Mouse (Mus musculus): ENCODE data around the gene Fbxw9. TPM values are rescaled to one million over a fixed set of nuclear protein-coding genes. Genes with fewer than 3 reads are reported as not detected.

The Fbxw9 gene
- polyA plus RNA-seq, 1 experiment = 52.5 TPM

DNA sequence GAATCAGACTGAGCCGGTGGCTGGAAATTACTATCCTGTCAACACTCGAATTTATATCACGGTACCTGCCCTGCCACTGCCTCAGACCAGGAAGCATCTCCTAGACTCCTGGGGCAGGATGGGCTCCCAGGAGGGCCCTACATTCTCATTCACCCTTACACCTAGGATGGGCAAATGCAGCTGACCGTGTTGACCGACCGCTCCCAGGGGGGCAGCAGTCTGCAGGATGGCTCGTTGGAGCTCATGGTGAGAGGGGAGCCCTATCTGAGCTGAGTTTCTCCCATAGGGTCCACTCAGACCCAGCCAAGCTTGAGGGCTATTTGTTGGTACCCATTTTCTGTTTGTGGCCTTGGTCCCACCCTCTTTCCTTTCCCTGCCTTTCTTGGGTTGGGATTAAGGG is 35.7 kb downstream of the Fbxw9 start:
- Histone ChIP-seq H3K4me1 (ENCODE audit: control insufficient read depth, insufficient read depth, insufficient read length, low read length) (no peaks in the 10 kb centered on the region), H3K27ac (ENCODE audit: insufficient read depth, low read depth, low read length) (no peak overlapping the region), H3K27me3 (ENCODE audit: control insufficient read depth, insufficient read depth, low read length) (no peaks in the 10 kb centered on the region), H3K4me3 (ENCODE audit: low read depth, low read length) (no peak overlapping the region), H3K36me3 (ENCODE audit: control insufficient read depth, insufficient read depth, low read length) (peaks cover 55% of the 10 kb centered on the region)
- TF ChIP-seq CTCF (IDR thresholded peaks at IDR 0.05; ENCODE audit: extremely low read depth, insufficient read length, insufficient replicate concordance, low read depth, low read length) (no peak), POLR2A (IDR thresholded peaks at IDR 0.05; ENCODE audit: low read depth, low read length) (no peak)
- 95% methylated on average over 7 of the region's 7 CpGs for WGBS

DNA sequence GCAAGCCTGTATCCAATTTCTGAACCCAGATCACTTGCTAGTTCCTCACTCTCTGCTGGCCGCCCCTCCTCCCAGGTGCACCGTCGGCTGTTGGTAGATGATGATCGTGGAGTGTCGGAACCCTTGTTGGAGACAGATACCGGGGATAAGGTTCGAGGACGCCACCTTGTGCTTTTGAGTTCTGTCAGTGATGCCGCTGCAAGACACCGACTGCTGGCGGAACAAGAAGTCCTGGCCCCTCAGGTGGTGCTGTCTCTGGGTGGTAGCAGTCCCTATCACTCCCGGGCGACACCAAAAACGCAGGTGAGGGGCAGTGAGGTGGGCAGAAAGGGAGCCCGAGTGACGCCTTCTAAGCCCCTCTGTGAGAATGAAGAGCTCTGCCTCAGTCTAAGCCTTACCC is 36.3 kb downstream of the Fbxw9 start:
- TF ChIP-seq POLR2A (IDR thresholded peaks at IDR 0.05; ENCODE audit: low read depth, low read length) = no peak
- no peak for TF ChIP-seq CTCF (IDR thresholded peaks at IDR 0.05; ENCODE audit: extremely low read depth, insufficient read length, insufficient replicate concordance, low read depth, low read length)
- peaks cover 50% of the 10 kb centered on the region for H3K36me3 ChIP-seq (ENCODE audit: control insufficient read depth, insufficient read depth, low read length)
- no peak overlapping the region for H3K4me3 ChIP-seq (ENCODE audit: low read depth, low read length)
- WGBS = 95% methylated on average over 16 of the region's 16 CpGs
- no peak overlapping the region for H3K27ac ChIP-seq (ENCODE audit: insufficient read depth, low read depth, low read length)
- H3K27me3 ChIP-seq (ENCODE audit: control insufficient read depth, insufficient read depth, low read length) = no peaks in the 10 kb centered on the region
- H3K4me1 ChIP-seq (ENCODE audit: control insufficient read depth, insufficient read depth, insufficient read length, low read length) = no peaks in the 10 kb centered on the region

DNA sequence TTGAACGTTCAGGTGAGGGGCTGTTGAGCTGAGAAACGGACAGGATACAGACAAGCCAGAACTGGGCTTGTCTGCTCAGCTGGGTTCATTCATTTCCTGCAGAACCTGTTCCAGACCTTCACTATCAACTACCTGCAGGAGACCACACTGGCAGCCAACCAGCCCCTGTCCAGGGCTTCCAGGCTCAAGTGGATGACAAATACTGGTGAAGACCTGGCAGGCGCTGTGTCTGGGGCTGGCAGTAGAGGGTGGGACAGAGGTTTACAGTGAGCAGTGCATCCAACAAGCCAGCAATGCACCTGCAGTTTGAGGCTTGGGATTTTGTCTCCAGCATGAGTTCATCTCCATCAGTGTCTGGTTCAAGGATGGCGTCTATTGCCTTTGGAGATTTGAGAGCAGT is 37.0 kb downstream of the Fbxw9 start:
- WGBS = 85% methylated on average over 4 of the region's 4 CpGs
- H3K27me3 ChIP-seq (ENCODE audit: control insufficient read depth, insufficient read depth, low read length) = no peaks in the 10 kb centered on the region
- no peaks in the 10 kb centered on the region for H3K4me1 ChIP-seq (ENCODE audit: control insufficient read depth, insufficient read depth, insufficient read length, low read length)
- TF ChIP-seq POLR2A (IDR thresholded peaks at IDR 0.05; ENCODE audit: low read depth, low read length) = no peak
- no peak for TF ChIP-seq CTCF (IDR thresholded peaks at IDR 0.05; ENCODE audit: extremely low read depth, insufficient read length, insufficient replicate concordance, low read depth, low read length)
- H3K4me3 ChIP-seq (ENCODE audit: low read depth, low read length) = no peak overlapping the region
- H3K36me3 ChIP-seq (ENCODE audit: control insufficient read depth, insufficient read depth, low read length) = peaks cover 45% of the 10 kb centered on the region
- H3K27ac ChIP-seq (ENCODE audit: insufficient read depth, low read depth, low read length) = no peak overlapping the region

DNA sequence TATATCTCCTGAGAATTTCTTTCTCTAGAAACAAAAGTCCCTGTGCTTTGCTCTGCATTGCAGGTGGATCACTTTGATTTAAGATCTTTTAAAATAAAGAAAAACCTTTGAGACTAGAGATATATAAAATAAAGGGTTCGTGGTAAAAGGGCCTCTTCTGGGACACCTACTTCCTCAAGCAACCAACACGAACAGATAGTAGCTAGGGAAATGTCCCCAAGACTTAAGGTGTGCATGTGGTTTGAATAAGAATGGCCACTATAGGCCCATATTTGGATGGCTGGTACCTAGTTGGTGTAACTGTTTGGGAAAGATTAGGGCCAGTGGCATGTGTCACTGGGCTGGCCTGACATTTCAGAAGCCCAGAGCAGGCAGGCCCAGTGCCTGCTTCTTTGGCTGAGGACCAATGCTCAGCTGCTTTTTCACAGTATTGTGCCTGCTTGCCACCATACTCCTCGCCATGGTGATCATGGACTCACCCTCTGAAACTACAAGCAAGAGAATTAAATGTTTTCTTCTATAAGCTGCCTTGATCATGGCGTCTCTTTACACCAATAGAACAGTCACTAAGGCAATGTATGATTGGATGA is 40.3 kb downstream of the Fbxw9 start:
- Histone ChIP-seq H3K27me3 (ENCODE audit: control insufficient read depth, insufficient read depth, low read length) (no peaks in the 10 kb centered on the region), H3K4me3 (ENCODE audit: low read depth, low read length) (no peak overlapping the region), H3K36me3 (ENCODE audit: control insufficient read depth, insufficient read depth, low read length) (peaks cover 27% of the 10 kb centered on the region), H3K4me1 (ENCODE audit: control insufficient read depth, insufficient read depth, insufficient read length, low read length) (no peaks in the 10 kb centered on the region), H3K27ac (ENCODE audit: insufficient read depth, low read depth, low read length) (no peak overlapping the region)
- 78% methylated on average over 4 of the region's 4 CpGs for WGBS
- no peak for TF ChIP-seq POLR2A (IDR thresholded peaks at IDR 0.05; ENCODE audit: low read depth, low read length)

DNA sequence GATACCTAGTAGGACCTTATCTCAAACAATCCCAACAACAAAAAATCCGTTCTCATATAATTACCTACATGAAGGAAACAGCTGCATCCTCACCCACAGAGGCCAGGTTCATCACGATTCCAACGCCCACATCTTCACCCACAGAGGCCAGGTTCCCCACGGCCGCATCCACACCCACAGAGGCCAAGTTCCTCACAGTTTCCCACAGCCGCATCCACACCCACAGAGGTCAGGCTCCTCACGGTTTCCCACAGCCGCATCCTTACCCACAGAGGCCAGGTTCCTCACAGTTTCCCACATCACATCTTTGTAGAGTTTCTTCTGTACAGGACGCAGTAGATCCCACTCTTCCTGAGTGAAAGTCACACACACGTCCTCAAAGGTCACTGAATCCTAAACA is 53.4 kb downstream of the Fbxw9 start:
- WGBS = 93% methylated on average over 10 of the region's 10 CpGs
- Histone ChIP-seq H3K4me3 (ENCODE audit: low read depth, low read length) (no peak overlapping the region), H3K27me3 (ENCODE audit: control insufficient read depth, insufficient read depth, low read length) (no peaks in the 10 kb centered on the region), H3K36me3 (ENCODE audit: control insufficient read depth, insufficient read depth, low read length) (peaks cover 21% of the 10 kb centered on the region), H3K27ac (ENCODE audit: insufficient read depth, low read depth, low read length) (no peak overlapping the region), H3K4me1 (ENCODE audit: control insufficient read depth, insufficient read depth, insufficient read length, low read length) (no peaks in the 10 kb centered on the region)
- TF ChIP-seq POLR2A (IDR thresholded peaks at IDR 0.05; ENCODE audit: low read depth, low read length) = no peak
- no peak for TF ChIP-seq CTCF (IDR thresholded peaks at IDR 0.05; ENCODE audit: extremely low read depth, insufficient read length, insufficient replicate concordance, low read depth, low read length)

DNA sequence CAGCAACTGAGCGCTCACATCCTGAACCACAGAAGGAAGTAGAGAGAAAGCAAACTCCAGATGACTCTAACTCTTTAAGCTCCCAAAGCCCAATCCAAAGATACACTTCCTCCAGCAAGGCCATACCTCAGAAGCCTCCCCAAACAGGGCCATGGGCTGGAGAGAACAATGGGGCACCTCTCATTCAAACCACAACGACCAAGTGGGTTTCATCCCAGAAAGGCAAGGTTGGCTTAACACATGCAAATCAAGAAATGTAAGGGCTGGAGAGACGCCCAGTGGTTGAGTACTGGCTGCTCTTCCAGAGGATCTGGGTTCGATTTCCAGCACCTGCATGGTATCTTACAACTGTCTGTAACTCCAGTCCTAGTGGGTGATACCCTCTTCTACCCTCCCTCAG is 55.6 kb downstream of the Fbxw9 start:
- TF ChIP-seq POLR2A (IDR thresholded peaks at IDR 0.05; ENCODE audit: low read depth, low read length) (no peak), CTCF (IDR thresholded peaks at IDR 0.05; ENCODE audit: extremely low read depth, insufficient read length, insufficient replicate concordance, low read depth, low read length) (no peak)
- Histone ChIP-seq H3K27me3 (ENCODE audit: control insufficient read depth, insufficient read depth, low read length) (no peaks in the 10 kb centered on the region), H3K36me3 (ENCODE audit: control insufficient read depth, insufficient read depth, low read length) (peaks cover 8% of the 10 kb centered on the region), H3K27ac (ENCODE audit: insufficient read depth, low read depth, low read length) (no peak overlapping the region), H3K4me1 (ENCODE audit: control insufficient read depth, insufficient read depth, insufficient read length, low read length) (no peaks in the 10 kb centered on the region), H3K4me3 (ENCODE audit: low read depth, low read length) (no peak overlapping the region)
- 85% methylated on average over 4 of the region's 4 CpGs for WGBS

Other genes with a start within 250 kb of the Fbxw9 start
- gene Dand5, start 237.2 kb upstream of the Fbxw9 start, polyA plus RNA-seq (2012; rRNA removed) = 0.98 and 2.1 TPM in 2 replicates
- 50.5 and 64.1 TPM in 2 replicates for gene Gadd45gip1, start 228.5 kb upstream of the Fbxw9 start, polyA plus RNA-seq (2012; rRNA removed)
- 26.4 and 47.5 TPM in 2 replicates for gene Rad23a, start 219.4 kb upstream of the Fbxw9 start, polyA plus RNA-seq (2012; rRNA removed)
- gene Calr, start 213.1 kb upstream of the Fbxw9 start, polyA plus RNA-seq (2012; rRNA removed) = 82.6 and 120 TPM in 2 replicates
- 20.2 and 29.1 TPM in 2 replicates for gene Farsa, start 203.1 kb upstream of the Fbxw9 start, polyA plus RNA-seq (2012; rRNA removed)
- gene Syce2, start 187.9 kb upstream of the Fbxw9 start, polyA plus RNA-seq (2012; rRNA removed) = 0.60 and 2.1 TPM in 2 replicates
- gene Gcdh, start 166.1 kb upstream of the Fbxw9 start, polyA plus RNA-seq (2012; rRNA removed) = 32.5 and 53.2 TPM in 2 replicates
- 0.30 and 0.38 TPM in 2 replicates for gene Klf1, start 158.1 kb upstream of the Fbxw9 start, polyA plus RNA-seq (2012; rRNA removed)
- 4.1 and 5.9 TPM in 2 replicates for gene Dnase2a, start 151.5 kb upstream of the Fbxw9 start, polyA plus RNA-seq (2012; rRNA removed)
- gene Mast1, start 122.7 kb upstream of the Fbxw9 start, polyA plus RNA-seq (2012; rRNA removed) = 0.50 and 0.71 TPM in 2 replicates
- 0.15 TPM in 1 of 2 replicates, not detected in the other for gene Rtbdn, start 113.1 kb upstream of the Fbxw9 start, polyA plus RNA-seq (2012; rRNA removed)
- 3.2 TPM in 1 of 2 replicates, not detected in the other for gene Gm49661, start 90.6 kb upstream of the Fbxw9 start, polyA plus RNA-seq (2012; rRNA removed)
- 70.6 and 141 TPM in 2 replicates for gene Prdx2, start 90.5 kb upstream of the Fbxw9 start, polyA plus RNA-seq (2012; rRNA removed)
- 14.5 and 29.1 TPM in 2 replicates for gene Rnaseh2a, start 90.3 kb upstream of the Fbxw9 start, polyA plus RNA-seq (2012; rRNA removed)
- gene Junb, start 81.3 kb upstream of the Fbxw9 start, polyA plus RNA-seq (2012; rRNA removed) = 122 and 329 TPM in 2 replicates
- 26.3 and 56.9 TPM in 2 replicates for gene Hook2, start 69.5 kb upstream of the Fbxw9 start, polyA plus RNA-seq (2012; rRNA removed)
- 0.33 TPM in 1 of 2 replicates, not detected in the other for gene Best2, start 45.5 kb upstream of the Fbxw9 start, polyA plus RNA-seq (2012; rRNA removed)
- 71.8 and 128 TPM in 2 replicates for gene Asna1, start 34.8 kb upstream of the Fbxw9 start, polyA plus RNA-seq (2012; rRNA removed)
- 82.6 and 135 TPM in 2 replicates for gene Trir, start 33.2 kb upstream of the Fbxw9 start, polyA plus RNA-seq (2012; rRNA removed)
- 19.8 and 32.0 TPM in 2 replicates for gene Tnpo2, start 23.1 kb upstream of the Fbxw9 start, polyA plus RNA-seq (2012; rRNA removed)
- 1.4 TPM in 1 of 2 replicates, not detected in the other for gene Gm5741, start 7.9 kb downstream of the Fbxw9 start, polyA plus RNA-seq (2012; rRNA removed)
- gene Dhps, start 11.7 kb downstream of the Fbxw9 start, polyA plus RNA-seq (2012; rRNA removed) = 34.8 and 47.2 TPM in 2 replicates
- 66.0 and 79.1 TPM in 2 replicates for gene Wdr83os, start 20.7 kb downstream of the Fbxw9 start, polyA plus RNA-seq (2012; rRNA removed)
- gene Wdr83, start 21.3 kb downstream of the Fbxw9 start, polyA plus RNA-seq (2012; rRNA removed) = 13.4 and 26.8 TPM in 2 replicates
- 28.8 and 38.1 TPM in 2 replicates for gene Man2b1, start 23.2 kb downstream of the Fbxw9 start, polyA plus RNA-seq (2012; rRNA removed)
- gene Zfp791, start 63.0 kb downstream of the Fbxw9 start, polyA plus RNA-seq (2012; rRNA removed) = 0.11 and 0.96 TPM in 2 replicates
- gene Cks1brt, start 91.9 kb downstream of the Fbxw9 start, polyA plus RNA-seq (2012; rRNA removed) = not detected in 2 replicates
- gene Olfr371, start 165.9 kb downstream of the Fbxw9 start, polyA plus RNA-seq (2012; rRNA removed) = not detected in 2 replicates
- gene Orc6, start 239.6 kb downstream of the Fbxw9 start, polyA plus RNA-seq (2012; rRNA removed) = 2.1 and 3.2 TPM in 2 replicates
- 2.2 and 3.4 TPM in 2 replicates for gene Vps35, start 239.7 kb downstream of the Fbxw9 start, polyA plus RNA-seq (2012; rRNA removed)

Data from small intestine, adult 2 months (tissue).